ENCODE assay signal across 20 mouse cellular contexts in genomic region chr14:97795385-97795952, GRCm38 (mm10).
DNase-seq lines count a peak whose midpoint lies in the region; ATAC-seq and TF ChIP-seq lines count a peak whose summit lies in the region.
"Had no signal": no experiment of that assay in that cellular context is flagged by ENCODE, and none has a peak within 500 bp of the region (broad histone marks: within the 10 kb centered on the region; RNA-seq: fewer than 3 reads in every experiment).

No protein-coding gene starts in this region.

- no peaks in the 10 kb centered on the region for H3K9me3 ChIP-seq in heart, embryonic 12.5 days (replicated peaks)
- H3K9me3 ChIP-seq in kidney, embryonic 14.5 days (ENCODE audit: control insufficient read depth, low read length): no peaks in the 10 kb centered on the region
- H3K9me3 ChIP-seq in liver, postnatal 0 days (ENCODE audit: low read length): no peaks in the 10 kb centered on the region
- no peaks in the 10 kb centered on the region for H3K9me3 ChIP-seq in lung, postnatal 0 days (ENCODE audit: low read length)
- H3K9me3 ChIP-seq: embryonic facial prominence, embryonic 10.5 days had no signal

- H3K9ac ChIP-seq in heart, adult 2 months (ENCODE audit: low read depth, low read length): no peak overlapping the region
- H3K9ac ChIP-seq in heart, embryonic 12.5 days: no peak overlapping the region
- no peak overlapping the region for H3K9ac ChIP-seq in kidney, embryonic 14.5 days (ENCODE audit: low read depth, low read length)
- H3K9ac ChIP-seq in liver, adult 2 months (ENCODE audit: low read depth, low read length): no peak overlapping the region
- H3K9ac ChIP-seq in liver, postnatal 0 days (replicated peaks): no peak overlapping the region
- no peak overlapping the region for H3K9ac ChIP-seq in lung, postnatal 0 days (replicated peaks; ENCODE audit: low read depth)
- H3K9ac ChIP-seq: forebrain, embryonic 13.5 days; forebrain, postnatal 0 days had no signal

- no peak for ATAC-seq in heart, embryonic 12.5 days (ENCODE audit: insufficient number of reproducible peaks, low FRiP score)
- ATAC-seq in kidney, embryonic 14.5 days (ENCODE audit: low FRiP score, low TSS enrichment): peak; percentile 57; the same call in 1 of the 2 replicates
- no peak for ATAC-seq in liver, postnatal 0 days
- peak; percentile 26 for ATAC-seq in lung, postnatal 0 days
- ATAC-seq: CD4-positive, CD25-positive, alpha-beta regulatory T cell, adult 4 months; forebrain, embryonic 13.5 days; forebrain, postnatal 0 days had no signal

- H3K4me3 ChIP-seq in heart, adult 2 months: no peak overlapping the region
- no peak overlapping the region for H3K4me3 ChIP-seq in heart, embryonic 12.5 days
- H3K4me3 ChIP-seq in kidney, embryonic 14.5 days (ENCODE audit: low read length): no peak overlapping the region
- no peak overlapping the region for H3K4me3 ChIP-seq in liver, adult 2 months (ENCODE audit: insufficient read depth, low read depth, low read length)
- no peak overlapping the region for H3K4me3 ChIP-seq in liver, postnatal 0 days (ENCODE audit: low read depth, low read length)
- H3K4me3 ChIP-seq in lung, postnatal 0 days (ENCODE audit: low read depth, low read length): no peak overlapping the region
- H3K4me3 ChIP-seq: embryonic facial prominence, embryonic 10.5 days; forebrain, embryonic 13.5 days had no signal

- no peak for TF ChIP-seq POLR2A in heart, adult 2 months (IDR thresholded peaks at IDR 0.05; ENCODE audit: insufficient read depth, low read depth, low read length)
- no peak for TF ChIP-seq POLR2A in liver, adult 2 months (IDR thresholded peaks at IDR 0.05; ENCODE audit: extremely low read depth, insufficient read depth, low read length)

- H3K36me3 ChIP-seq in heart, adult 2 months (ENCODE audit: control insufficient read depth, insufficient read depth, low read length): peaks cover 3% of the 10 kb centered on the region; the same call in 1 of the 2 replicates
- no peaks in the 10 kb centered on the region for H3K36me3 ChIP-seq in heart, embryonic 12.5 days
- H3K36me3 ChIP-seq in kidney, embryonic 14.5 days (ENCODE audit: control insufficient read depth, insufficient read depth, low read length): no peaks in the 10 kb centered on the region
- no peaks in the 10 kb centered on the region for H3K36me3 ChIP-seq in liver, adult 2 months (ENCODE audit: control insufficient read depth, insufficient read depth, low read length)
- no peaks in the 10 kb centered on the region for H3K36me3 ChIP-seq in liver, postnatal 0 days (replicated peaks; ENCODE audit: insufficient read depth, low read length)
- H3K36me3 ChIP-seq in lung, postnatal 0 days (ENCODE audit: insufficient read depth, low read length): no peaks in the 10 kb centered on the region
- H3K36me3 ChIP-seq: embryonic facial prominence, embryonic 10.5 days; G1E had no signal

- intact Hi-C loops in heart, adult 2 months (cut with DNase I): no loop called here

- no peaks in the 10 kb centered on the region for H3K4me1 ChIP-seq in heart, adult 2 months (ENCODE audit: control insufficient read depth, insufficient read depth, low read length)
- H3K4me1 ChIP-seq in heart, embryonic 12.5 days (replicated peaks): no peaks in the 10 kb centered on the region
- no peaks in the 10 kb centered on the region for H3K4me1 ChIP-seq in kidney, embryonic 14.5 days (ENCODE audit: control insufficient read depth, insufficient read depth, low read length)
- H3K4me1 ChIP-seq in liver, adult 2 months (ENCODE audit: control insufficient read depth, insufficient read depth, low read length): no peaks in the 10 kb centered on the region
- no peaks in the 10 kb centered on the region for H3K4me1 ChIP-seq in liver, postnatal 0 days (ENCODE audit: insufficient read depth)
- no peaks in the 10 kb centered on the region for H3K4me1 ChIP-seq in lung, postnatal 0 days (ENCODE audit: insufficient read depth, low read depth, low read length)
- H3K4me1 ChIP-seq: embryonic facial prominence, embryonic 10.5 days had no signal

- no peak overlapping the region for H3K4me2 ChIP-seq in heart, embryonic 12.5 days
- no peak overlapping the region for H3K4me2 ChIP-seq in kidney, embryonic 14.5 days (replicated peaks; ENCODE audit: low read depth, low read length)
- H3K4me2 ChIP-seq in liver, postnatal 0 days (ENCODE audit: low read depth, low read length): no peak overlapping the region
- H3K4me2 ChIP-seq in lung, postnatal 0 days (replicated peaks; ENCODE audit: low read depth, low read length): no peak overlapping the region
- H3K4me2 ChIP-seq: forebrain, embryonic 13.5 days had no signal

- no peak for TF ChIP-seq CTCF in heart, adult 2 months (IDR thresholded peaks at IDR 0.05)
- no peak for TF ChIP-seq CTCF in liver, adult 2 months (IDR thresholded peaks at IDR 0.05; ENCODE audit: low read depth, low read length)
- no peak for TF ChIP-seq CTCF in liver, postnatal 0 days (IDR thresholded peaks at IDR 0.05; ENCODE audit: low read depth)
- TF ChIP-seq CTCF in lung, postnatal 0 days (IDR thresholded peaks at IDR 0.05): no peak

- peak overlapping the region; percentile 38 for H3K27ac ChIP-seq in heart, adult 2 months
- H3K27ac ChIP-seq in heart, embryonic 12.5 days (ENCODE audit: poor library complexity, severe bottlenecking): no peak overlapping the region
- no peak overlapping the region for H3K27ac ChIP-seq in kidney, embryonic 14.5 days (ENCODE audit: low read depth, low read length)
- H3K27ac ChIP-seq in liver, adult 2 months (replicated peaks; ENCODE audit: insufficient read depth, low read depth, low read length): no peak overlapping the region
- no peak overlapping the region for H3K27ac ChIP-seq in liver, postnatal 0 days (ENCODE audit: low read depth)
- H3K27ac ChIP-seq in lung, postnatal 0 days (ENCODE audit: low read length): no peak overlapping the region
- H3K27ac ChIP-seq: embryonic facial prominence, embryonic 10.5 days; forebrain, embryonic 13.5 days had no signal

- no peaks in the 10 kb centered on the region for H3K79me2 ChIP-seq in heart, adult 2 months (replicated peaks; ENCODE audit: control insufficient read depth, insufficient read depth, low read length)
- H3K79me2 ChIP-seq in liver, adult 2 months (ENCODE audit: control insufficient read depth, insufficient read depth, low read length): no peaks in the 10 kb centered on the region

- TF ChIP-seq EP300 in heart, adult 2 months (IDR thresholded peaks at IDR 0.05; ENCODE audit: insufficient read depth, low read depth, low read length): no peak
- no peak for TF ChIP-seq EP300 in liver, postnatal 0 days (IDR thresholded peaks at IDR 0.05; ENCODE audit: low read depth)
- peak; percentile 38 for TF ChIP-seq EP300 in lung, postnatal 0 days (IDR thresholded peaks at IDR 0.05)

- DNase-seq in heart, adult 2 months: no peak
- no peak for DNase-seq in kidney, postnatal 10 days
- peak; percentile 0 for DNase-seq in liver, adult 2 months (ENCODE audit: extremely low read depth, low read depth, low spot score)
- no peak for DNase-seq in liver, postnatal 0 days
- peak; percentile 47 for DNase-seq in lung, postnatal 0 days (ENCODE audit: low spot score)
- DNase-seq in lung, postnatal 14 days: no peak
- DNase-seq: adrenal gland, adult 8-10 months; adrenal gland, postnatal 36 days; B cell, adult 2 months; cerebellum, adult 2 months; cerebellum, postnatal 10 days; forebrain, postnatal 0 days; gastrocnemius, postnatal 14 days; heart, postnatal 14 days had no signal

- H3K27me3 ChIP-seq in heart, adult 2 months (ENCODE audit: control insufficient read depth, insufficient read depth, low read length): no peaks in the 10 kb centered on the region
- H3K27me3 ChIP-seq in heart, embryonic 12.5 days (replicated peaks): no peaks in the 10 kb centered on the region
- H3K27me3 ChIP-seq in kidney, embryonic 14.5 days (ENCODE audit: control insufficient read depth, insufficient read depth, low read length): no peaks in the 10 kb centered on the region
- H3K27me3 ChIP-seq in liver, adult 2 months (ENCODE audit: control insufficient read depth, insufficient read depth, low read length): no peaks in the 10 kb centered on the region
- H3K27me3 ChIP-seq in liver, postnatal 0 days (ENCODE audit: insufficient read depth, low read length): no peaks in the 10 kb centered on the region
- no peaks in the 10 kb centered on the region for H3K27me3 ChIP-seq in lung, postnatal 0 days (replicated peaks; ENCODE audit: insufficient read depth, low read length)
- H3K27me3 ChIP-seq: forebrain, embryonic 13.5 days had no signal

- WGBS in heart, adult 2 months: 57% methylated on average over 5 of the region's 5 CpGs
- WGBS in heart, embryonic 12.5 days: 76% methylated on average over 5 of the region's 5 CpGs
- WGBS in kidney, embryonic 14.5 days: 64% methylated on average over 5 of the region's 5 CpGs
- WGBS in liver, adult 2 months: 69% methylated on average over 5 of the region's 5 CpGs
- 76% methylated on average over 5 of the region's 5 CpGs for WGBS in liver, postnatal 0 days (ENCODE audit: insufficient replicate concordance)
- WGBS in lung, postnatal 0 days: 54% methylated on average over 5 of the region's 5 CpGs

Comparison
In these comparisons a context has a peak if more than half of its experiments do, and no peak if none do; other contexts are left out.
1. DNase-seq: peak in liver, adult 2 months (single experiment) and lung, postnatal 0 days (single experiment); none in heart, adult 2 months (0 of 2), kidney, postnatal 10 days (single experiment), liver, postnatal 0 days (single experiment) and lung, postnatal 14 days (single experiment).
2. ATAC-seq: peak in kidney, embryonic 14.5 days (single experiment) and lung, postnatal 0 days (single experiment); none in heart, embryonic 12.5 days (single experiment) and liver, postnatal 0 days (single experiment).